Mouse (Mus musculus) ES-E14 (cell line): ENCODE data around the gene Slc2a4. TPM values are rescaled to one million over a fixed set of nuclear protein-coding genes. Genes with fewer than 3 reads are reported as not detected.

Source experiments
- DNase-seq: peaks from one replicate; pipeline ENCODE4 v3.0.0-alpha.2; 2013; ENCODE audit warnings: low read depth, low spot score
- H3K27ac ChIP-seq: 2 replicates; pipeline ENCODE4 v1.5.1; 2012; ENCODE audit warnings: low read depth, mild to moderate bottlenecking, low read length, moderate library complexity, mixed read lengths; ENCODE audit not compliant: poor library complexity, insufficient read depth, severe bottlenecking
- H3K36me3 ChIP-seq: 2 replicates; pipeline ENCODE4 v1.6.1; 2012; ENCODE audit warnings: mild to moderate bottlenecking, low read length, moderate library complexity, mixed read lengths; ENCODE audit not compliant: control insufficient read depth, poor library complexity, insufficient read depth, severe bottlenecking
- H3K4me1 ChIP-seq, 2 experiments: fragments of 150-350 bp in 1 of 2; sonication (generic) in 1 of 2; 2 replicates each; pipeline ENCODE4 v1.6.1; 2012; ENCODE audit warnings: low read length in 2 of 2, mild to moderate bottlenecking in 1 of 2, mixed read lengths in 1 of 2; ENCODE audit not compliant: control insufficient read depth in 2 of 2, insufficient read depth in 2 of 2, poor library complexity in 1 of 2
- H3K4me3 ChIP-seq, 2 experiments: fragments of 150-350 bp in 1 of 2; sonication (generic) in 1 of 2; 2 replicates each; pipeline ENCODE4 v1.5.1; 2012; ENCODE audit warnings: low read length in 2 of 2, low read depth in 1 of 2, mild to moderate bottlenecking in 1 of 2, mixed read lengths in 1 of 2; ENCODE audit not compliant: insufficient read depth in 1 of 2, poor library complexity in 1 of 2, severe bottlenecking in 1 of 2
- H3K9ac ChIP-seq: 2 replicates; pipeline ENCODE4 v1.6.1; 2012; ENCODE audit warnings: low read depth, mild to moderate bottlenecking, low read length, mixed read lengths; ENCODE audit not compliant: poor library complexity, insufficient read depth, severe bottlenecking
- H3K9me3 ChIP-seq: fragments of 150-350 bp; sonication (generic); 2 replicates; pipeline ENCODE4 v1.6.1; 2012; ENCODE audit warnings: low read depth, mild to moderate bottlenecking, low read length; ENCODE audit not compliant: control insufficient read depth, insufficient read depth
- CHD2 ChIP-seq: IDR thresholded peaks from 2 replicates; pipeline ENCODE4 v1.6.1; 2014; ENCODE audit warnings: mild to moderate bottlenecking, low read depth, low read length, inconsistent platforms
- HCFC1 ChIP-seq: IDR thresholded peaks from 2 replicates; pipeline ENCODE4 v1.6.1; 2012; ENCODE audit warnings: low read length, inconsistent platforms, borderline replicate concordance; ENCODE audit not compliant: insufficient read depth
- MAFK ChIP-seq: IDR thresholded peaks from 2 replicates; pipeline ENCODE4 v1.6.1; 2014; ENCODE audit warnings: mild to moderate bottlenecking, low read depth, low read length, inconsistent platforms; ENCODE audit not compliant: insufficient read depth
- ZC3H11A ChIP-seq: IDR thresholded peaks from 2 replicates; pipeline ENCODE4 v1.6.1; 2012; ENCODE audit warnings: low read depth, mild to moderate bottlenecking, inconsistent platforms, low read length, borderline replicate concordance
- ZNF384 ChIP-seq: IDR thresholded peaks from 2 replicates; pipeline ENCODE4 v1.6.1; 2012; ENCODE audit warnings: low read depth, low read length, inconsistent platforms
- in situ Hi-C, 2 experiments: fragments of 600-800 bp; cut with MboI; formaldehyde crosslinking; loops; one replicate each; pipeline ENCODE4 v1.15.1; 2025; ENCODE audit warnings: low sequenced_read_pairs in 2 of 2, inconsistent platforms in 1 of 2; ENCODE audit not compliant: unreplicated experiment in 2 of 2
- total RNA-seq: library from RNA; depleted of rRNA; stranded (reverse); fragments of 300-350 nt; gene quantifications from 2 replicates; pipeline ENCODE4 v1.2.3, GENCODE M21; 2012; rRNA removed

The Slc2a4 gene
- 2.6 and 4.2 TPM in 2 replicates for total RNA-seq

- Histone ChIP-seq H3K27ac (no peak within 1 kb of the TSS), H3K36me3 (no peaks in the 10 kb centered on the region; the same call in 1 of the 2 replicates), H3K9ac (peak within 1 kb of the TSS; percentile 44), H3K4me1 (peaks cover 0 to 12% of the 10 kb centered on the region in 2 experiments; a peak in 1 of 4 replicates), H3K4me3 (peak within 1 kb of the TSS; percentile 58 to 89), H3K9me3 (no peaks in the 10 kb centered on the region)
- DNase-seq = peak; percentile 96
- in situ Hi-C loops = no loop called here
- TF ChIP-seq ZNF384 = no peak
- no peak for TF ChIP-seq CHD2
- no peak for TF ChIP-seq MAFK
- no peak for TF ChIP-seq HCFC1
- no peak for TF ChIP-seq ZC3H11A
Observed at GRCm38 (mm10) chr11:69948066-69948762, at the start of gene Slc2a4. Gene Slc2a4 (minus strand): TSS chr11:69948188.

GRCm38 (mm10) chr11:69997070-69997509 is 49.1 kb upstream of the Slc2a4 start:
- Histone ChIP-seq H3K4me1 (peaks cover 10 to 12% of the 10 kb centered on the region in 2 experiments; a peak in 3 of 4 replicates), H3K36me3 (peaks cover 26% of the 10 kb centered on the region), H3K4me3 (peak overlapping the region; percentile 95 to 98)

DNA sequence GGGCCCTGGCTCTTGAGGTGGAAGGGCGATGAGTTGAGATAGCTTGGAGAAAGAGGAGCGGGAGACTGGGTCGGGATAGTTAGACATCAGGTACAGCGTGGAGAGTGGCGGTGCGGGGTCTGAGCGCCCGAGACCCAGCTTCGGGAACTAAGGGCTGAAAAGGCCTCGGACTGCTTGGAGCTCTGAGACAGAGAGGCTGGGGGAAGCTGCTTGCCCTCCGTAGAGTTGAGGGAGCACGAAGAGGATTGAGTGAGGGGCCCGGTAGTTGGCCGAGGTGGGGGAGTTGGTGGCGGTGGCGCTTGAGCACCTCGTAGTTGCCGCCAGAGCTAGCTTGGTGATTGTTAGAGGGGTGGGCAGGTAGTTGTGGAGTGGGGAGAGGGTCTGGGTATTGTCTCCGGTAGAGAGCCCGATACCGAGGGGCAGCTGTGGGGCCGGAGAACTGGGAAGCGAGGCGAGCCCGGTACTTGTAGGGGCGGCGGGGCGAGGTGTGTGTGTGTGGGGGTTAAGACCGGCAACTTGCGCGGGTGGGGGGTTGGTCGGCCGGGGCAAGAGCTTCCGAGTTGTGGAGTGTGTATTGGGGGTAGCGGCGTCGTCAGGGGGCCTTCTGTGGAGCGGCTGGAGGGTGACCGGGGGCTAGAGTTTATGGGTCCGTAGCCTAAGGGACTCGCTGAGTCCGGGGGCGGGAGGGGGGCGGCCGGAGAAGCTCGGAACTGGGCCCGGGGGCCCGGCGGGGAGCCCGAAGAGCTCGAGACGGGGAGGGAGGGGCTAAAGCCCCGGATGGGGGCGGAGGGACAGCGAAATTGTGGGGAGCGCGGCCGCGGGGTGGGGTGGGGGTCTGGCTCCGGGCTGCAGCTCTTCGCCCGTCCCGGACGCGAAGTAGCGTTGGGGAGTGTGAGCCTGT is 48.4 kb upstream of the Slc2a4 start:
- in situ Hi-C loops = no loop called here
- Histone ChIP-seq H3K36me3 (peaks cover 25% of the 10 kb centered on the region), H3K27ac (peak overlapping the region; percentile 96), H3K4me1 (peaks cover 7 to 12% of the 10 kb centered on the region in 2 experiments; a peak in 3 of 4 replicates), H3K9me3 (no peaks in the 10 kb centered on the region), H3K9ac (peak overlapping the region; percentile 97), H3K4me3 (peak overlapping the region; percentile 95 to 98)
- DNase-seq = no peak
- no peak for TF ChIP-seq ZNF384
- no peak for TF ChIP-seq MAFK
- no peak for TF ChIP-seq CHD2
- no peak for TF ChIP-seq ZC3H11A
- TF ChIP-seq HCFC1 = no peak; the same call in 1 of the 2 replicates

More at GRCm38 (mm10) chr11:69997070-69997509, 49.1 kb upstream of the Slc2a4 start:
- no peak for DNase-seq
- peak overlapping the region; percentile 97 for H3K9ac ChIP-seq
- TF ChIP-seq ZNF384 (no peak), HCFC1 (peak; percentile 20; the same call in 1 of the 2 replicates), CHD2 (peak; percentile 45; the same call in 1 of the 2 replicates), ZC3H11A (no peak), MAFK (no peak)
- in situ Hi-C loops = no loop called here
- H3K9me3 ChIP-seq = no peaks in the 10 kb centered on the region
- peak overlapping the region; percentile 96 for H3K27ac ChIP-seq

GRCm38 (mm10) chr11:69995391-69995960 is 47.5 kb upstream of the Slc2a4 start, which contains the start of gene Phf23:
Gene Phf23 (plus strand): TSS chr11:69995777.
- peak; percentile 99 for DNase-seq
- peaks cover 6 to 12% of the 10 kb centered on the region in 2 experiments; a peak in 3 of 4 replicates for H3K4me1 ChIP-seq
- in situ Hi-C loops = no loop called here

More at GRCm38 (mm10) chr11:69995391-69995960, 47.5 kb upstream of the Slc2a4 start, which contains the start of gene Phf23:
- Histone ChIP-seq H3K4me3 (peak within 1 kb of the TSS; percentile 95 to 98), H3K27ac (peak within 1 kb of the TSS; percentile 96), H3K9ac (peak within 1 kb of the TSS; percentile 97), H3K9me3 (no peaks in the 10 kb centered on the region), H3K36me3 (peaks cover 25% of the 10 kb centered on the region)
- TF ChIP-seq MAFK = no peak
- TF ChIP-seq ZNF384 = no peak
- no peak for TF ChIP-seq ZC3H11A
- peak; percentile 96 for TF ChIP-seq HCFC1
- no peak for TF ChIP-seq CHD2
